Mouse (Mus musculus) erythroblast, embryonic 14.5 days (primary cell): ENCODE measurements around the gene Gm20517.

Source experiments
- GATA1 ChIP-seq: IDR thresholded peaks from 2 replicates; pipeline ENCODE4 v1.6.1; 2012; ENCODE audit warnings: low read length, inconsistent platforms, mixed read lengths
- TAL1 ChIP-seq: IDR thresholded peaks from 3 replicates; pipeline ENCODE4 v1.6.1; 2012; ENCODE audit warnings: low read length, inconsistent platforms, mixed read lengths

DNA sequence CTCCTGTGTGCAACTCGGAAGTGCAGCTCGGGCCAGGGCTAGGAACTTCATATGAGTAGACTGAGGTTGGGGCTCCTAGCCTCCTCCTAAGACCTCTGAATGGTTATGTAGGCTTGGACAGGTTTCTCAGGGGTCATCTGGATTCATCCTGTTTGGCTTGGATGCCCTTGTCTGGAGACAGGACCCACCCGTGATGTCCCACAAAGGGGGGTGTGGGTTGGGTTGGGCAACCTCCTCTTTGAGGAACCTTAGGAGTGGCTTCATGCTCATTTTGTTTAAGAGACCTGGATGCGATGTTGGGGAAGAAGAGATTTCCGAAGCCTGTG lies 14.6 kb upstream of the Gm20517 start:
- no peak for TF ChIP-seq GATA1
- no peak for TF ChIP-seq TAL1
